Mouse (Mus musculus): Measurements from ENCODE around the gene Selenot.
"Not testable (repeated sequence)": the region's sequence is repeated elsewhere in the genome, so short reads cannot be mapped to it uniquely, and the experiment has no call there.

Selenot gene

GRCm38 (mm10) chr3:58576137-58577066, at the start of gene Selenot:
TSS of gene Selenot (plus strand) at chr3:58576636.
- peak; percentile 89 for DNase-seq (ENCODE audit: low read depth)

GRCm38 (mm10) chr3:58536573-58536972, 39.9 kb upstream of the Selenot start:
- no peak for DNase-seq (ENCODE audit: low read depth)

- DNase-seq (ENCODE audit: low read depth): no peak
Observed at GRCm38 (mm10) chr3:58552001-58552811, 24.2 kb upstream of the Selenot start.

GRCm38 (mm10) chr3:58556649-58557048, 19.8 kb upstream of the Selenot start:
- no peak for DNase-seq (ENCODE audit: low read depth)

- no peak for DNase-seq (ENCODE audit: low read depth)
Observed at GRCm38 (mm10) chr3:58559887-58560286, 16.5 kb upstream of the Selenot start.

GRCm38 (mm10) chr3:58561437-58561836, 15.0 kb upstream of the Selenot start:
- DNase-seq (ENCODE audit: low read depth): peak; percentile 6

GRCm38 (mm10) chr3:58570821-58571220, 5.6 kb upstream of the Selenot start:
- no peak for DNase-seq (ENCODE audit: low read depth)

GRCm38 (mm10) chr3:58577067-58577503, 649 bp downstream of the Selenot start:
- peak; percentile 5 for DNase-seq (ENCODE audit: low read depth)

- DNase-seq (ENCODE audit: low read depth): peak; percentile 3
Observed at GRCm38 (mm10) chr3:58577506-58578050, 1.1 kb downstream of the Selenot start.

GRCm38 (mm10) chr3:58581530-58581929, 5.1 kb downstream of the Selenot start:
- DNase-seq (ENCODE audit: low read depth): no peak

GRCm38 (mm10) chr3:58582297-58582696, 5.9 kb downstream of the Selenot start:
- no peak for DNase-seq (ENCODE audit: low read depth)

GRCm38 (mm10) chr3:58582788-58583426, 6.5 kb downstream of the Selenot start:
- DNase-seq (ENCODE audit: low read depth): no peak

- not testable (repeated sequence) for DNase-seq (ENCODE audit: low read depth)
Observed at GRCm38 (mm10) chr3:58590544-58590943, 14.1 kb downstream of the Selenot start.

GRCm38 (mm10) chr3:58592666-58593065, 16.2 kb downstream of the Selenot start:
- DNase-seq (ENCODE audit: low read depth): not testable (repeated sequence)

GRCm38 (mm10) chr3:58593623-58594022, 17.2 kb downstream of the Selenot start:
- no peak for DNase-seq (ENCODE audit: low read depth)

- no peak for DNase-seq (ENCODE audit: low read depth)
Observed at GRCm38 (mm10) chr3:58608506-58608905, 32.1 kb downstream of the Selenot start.

GRCm38 (mm10) chr3:58609985-58610384, 33.5 kb downstream of the Selenot start:
- DNase-seq (ENCODE audit: low read depth): no peak

GRCm38 (mm10) chr3:58621066-58621465, 44.6 kb downstream of the Selenot start:
- no peak for DNase-seq (ENCODE audit: low read depth)

- no peak for DNase-seq (ENCODE audit: low read depth)
Observed at GRCm38 (mm10) chr3:58622665-58623394, 46.4 kb downstream of the Selenot start.

GRCm38 (mm10) chr3:58624981-58625380, 48.5 kb downstream of the Selenot start:
- DNase-seq (ENCODE audit: low read depth): no peak

GRCm38 (mm10) chr3:58631693-58632092, 55.3 kb downstream of the Selenot start:
- no peak for DNase-seq (ENCODE audit: low read depth)

All from fibroblast of lung, adult 2 months (primary cell).